Mouse (Mus musculus): ENCODE results near the gene Sarnp.

The Sarnp gene

DNA sequence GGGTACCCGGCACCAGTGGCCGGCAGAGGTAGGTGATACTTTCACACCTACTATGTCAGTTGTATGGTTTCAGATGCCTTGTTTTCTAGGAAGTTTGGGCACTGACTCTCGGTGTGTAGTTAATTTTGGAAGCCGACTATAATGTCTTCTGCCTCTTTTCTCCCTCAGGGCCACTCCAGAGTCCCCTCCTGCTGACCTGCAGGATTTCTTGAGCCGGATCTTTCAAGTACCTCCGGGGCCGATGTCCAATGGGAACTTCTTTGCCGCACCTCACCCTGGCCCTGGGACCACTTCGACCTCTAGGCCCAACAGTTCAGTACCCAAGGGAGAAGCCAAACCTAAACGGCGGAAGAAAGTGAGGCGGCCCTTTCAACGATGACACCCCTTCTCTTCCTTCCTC is at the start of gene Sarnp:
Gene Sarnp (plus strand): TSS at position 301 of the 400 bp plus-strand sequence.
- ATAC-seq (ENCODE audit: low TSS enrichment) = no peak

DNA sequence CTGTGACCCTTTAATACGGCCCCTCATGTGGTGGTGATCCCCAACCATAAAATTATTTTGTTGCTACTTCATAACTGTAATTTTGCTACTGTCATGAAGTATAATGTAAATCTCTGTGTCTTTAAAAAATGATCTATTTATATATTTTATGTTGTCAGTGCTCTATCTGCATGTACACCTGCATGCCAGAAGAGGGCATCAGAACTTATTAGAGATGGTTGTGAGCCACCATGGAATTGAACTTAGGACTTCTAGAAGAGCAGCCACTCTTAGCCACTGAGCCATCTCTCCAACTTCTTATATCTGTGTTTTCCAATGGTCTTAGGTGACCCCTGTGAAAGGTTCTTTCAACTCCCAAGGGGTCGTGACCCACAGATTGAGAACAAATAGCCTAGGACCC is 44.2 kb upstream of the Sarnp start:
- ATAC-seq (ENCODE audit: low TSS enrichment) = no peak

DNA sequence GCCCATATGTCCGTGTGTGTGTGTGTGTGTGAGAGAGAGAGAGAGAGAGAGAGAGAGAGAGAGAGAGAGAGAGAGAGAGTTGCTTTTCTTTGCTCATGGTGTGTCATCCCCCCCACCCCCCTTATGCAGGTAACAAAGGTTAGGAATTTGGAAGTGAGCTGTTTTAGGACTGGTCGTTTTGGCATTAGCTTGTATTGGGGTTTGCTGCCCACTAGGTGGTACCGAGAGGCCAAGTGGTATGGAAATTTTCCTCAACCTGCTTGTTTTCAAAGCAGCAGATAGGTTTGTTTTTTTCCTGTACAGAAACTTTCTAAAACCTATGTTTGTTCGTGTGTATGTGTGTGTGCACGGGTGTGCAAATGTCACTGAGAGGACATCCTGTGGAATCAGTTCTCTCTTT is 43.4 kb upstream of the Sarnp start:
- ATAC-seq (ENCODE audit: low TSS enrichment) = no peak

DNA sequence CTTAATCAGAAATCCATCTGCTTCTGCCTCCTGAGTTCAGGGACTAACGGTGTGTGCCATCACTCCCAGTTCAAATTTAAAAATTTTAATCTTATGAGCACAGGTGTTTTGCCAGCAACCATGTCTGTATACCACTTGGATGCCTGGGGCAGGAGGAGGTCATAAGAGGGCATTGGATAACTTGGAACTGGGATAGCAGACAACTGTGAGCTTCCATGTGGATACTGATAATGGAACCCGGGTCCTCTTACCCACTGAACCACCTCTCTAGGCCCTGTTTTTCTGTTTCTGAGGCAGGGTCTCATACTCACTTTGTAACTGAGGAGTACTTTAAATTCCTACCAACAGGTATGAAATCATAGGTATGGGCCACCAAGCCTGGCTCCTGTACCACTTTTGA is 38.7 kb upstream of the Sarnp start:
- ATAC-seq (ENCODE audit: low TSS enrichment) = no peak

DNA sequence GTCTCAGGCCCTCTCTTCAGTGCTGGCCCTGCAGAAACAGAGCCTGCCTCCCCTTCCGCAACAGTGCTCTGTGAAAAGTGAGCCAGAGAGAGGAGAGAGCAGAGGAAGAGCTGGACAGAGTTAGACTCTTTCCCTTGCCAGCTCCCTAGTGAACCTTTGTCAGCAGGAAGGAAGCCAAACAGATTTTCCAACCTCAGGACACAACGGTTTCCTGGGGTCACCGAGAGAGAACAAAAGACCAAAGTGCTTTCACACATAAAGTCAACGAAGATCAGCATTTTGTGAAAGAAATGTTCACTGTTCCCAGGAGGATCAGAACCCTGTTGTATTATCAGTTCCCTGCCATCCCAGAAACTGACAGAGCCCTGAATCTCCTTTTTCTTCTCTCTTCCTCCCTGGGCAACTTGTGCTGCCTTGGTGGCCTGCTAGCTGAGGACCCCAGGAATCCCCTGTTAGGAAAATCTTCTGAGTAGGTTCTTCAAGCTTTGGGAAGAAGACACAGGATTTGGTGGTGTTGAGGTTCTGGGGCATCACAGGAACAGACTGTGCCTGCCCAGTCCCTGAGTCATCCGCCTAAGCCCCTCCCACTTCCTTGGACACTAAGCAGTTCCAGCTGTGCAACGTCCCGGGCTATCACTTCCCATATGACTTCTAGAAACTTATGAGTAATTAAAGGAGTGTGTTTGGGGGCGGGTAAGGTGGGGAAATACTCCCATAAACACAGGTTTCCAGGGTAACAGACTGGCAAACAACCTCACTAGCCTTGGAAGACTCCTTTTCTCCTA is 37.9 kb upstream of the Sarnp start:
- no peak for ATAC-seq (ENCODE audit: low TSS enrichment)

DNA sequence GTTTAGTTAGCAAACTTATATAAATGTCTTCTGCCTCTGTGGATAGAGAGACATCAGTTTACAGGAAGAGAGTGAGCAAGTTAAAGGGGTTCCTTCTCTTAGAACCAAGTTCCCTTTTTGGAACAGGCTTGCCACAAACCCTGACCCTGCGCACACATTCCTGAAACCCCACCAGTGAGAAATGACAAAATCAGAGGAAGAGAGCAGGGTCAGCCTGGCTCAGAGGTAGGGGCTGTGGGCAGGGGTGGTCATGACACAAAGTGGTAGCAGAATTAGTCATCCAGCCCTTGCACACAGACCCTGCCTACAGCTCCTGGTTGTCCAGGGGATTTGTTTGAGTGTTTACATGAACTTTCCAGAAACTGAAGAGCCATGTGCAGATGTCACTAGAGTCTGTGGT is 36.9 kb upstream of the Sarnp start:
- ATAC-seq (ENCODE audit: low TSS enrichment) = no peak

DNA sequence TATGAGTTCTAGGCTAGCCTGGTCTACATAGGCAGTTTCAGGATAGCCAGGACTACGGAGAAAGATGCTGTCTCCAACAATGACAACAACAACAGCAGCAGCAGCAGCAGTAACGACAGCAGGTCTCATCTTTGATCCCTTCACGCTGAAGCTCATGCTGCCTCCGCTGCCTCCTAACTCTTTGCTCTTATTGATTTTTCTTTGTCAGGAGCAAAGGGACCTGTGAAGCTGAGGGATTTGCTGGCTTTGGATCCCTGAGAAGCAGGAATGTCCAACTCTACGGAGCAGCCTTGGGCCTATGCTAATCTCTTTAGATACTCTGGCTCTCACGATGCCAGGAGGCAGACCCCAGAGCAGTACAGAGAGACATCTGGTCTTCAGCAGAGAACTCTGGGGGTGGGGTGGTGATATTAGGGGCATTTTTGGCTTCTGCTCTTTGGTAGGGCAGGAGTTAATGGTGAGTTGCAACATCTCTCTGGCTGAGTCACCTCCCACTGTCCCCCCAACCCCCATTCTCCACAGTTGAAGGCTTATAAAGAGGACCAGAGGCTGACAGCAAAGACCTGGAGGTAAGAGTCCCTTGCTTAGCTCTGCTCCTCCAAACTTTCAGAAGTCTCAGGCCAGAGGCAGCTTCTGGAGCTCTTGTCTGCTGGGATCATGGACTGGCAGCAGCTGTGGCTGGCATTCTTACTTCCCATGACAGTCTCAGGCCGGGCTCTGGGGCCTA is 26.6 kb upstream of the Sarnp start, which contains the start of gene Mmp19:
Gene Mmp19 (plus strand): TSS at position 513 of the 727 bp plus-strand sequence.
- ATAC-seq (ENCODE audit: low TSS enrichment) = no peak

DNA sequence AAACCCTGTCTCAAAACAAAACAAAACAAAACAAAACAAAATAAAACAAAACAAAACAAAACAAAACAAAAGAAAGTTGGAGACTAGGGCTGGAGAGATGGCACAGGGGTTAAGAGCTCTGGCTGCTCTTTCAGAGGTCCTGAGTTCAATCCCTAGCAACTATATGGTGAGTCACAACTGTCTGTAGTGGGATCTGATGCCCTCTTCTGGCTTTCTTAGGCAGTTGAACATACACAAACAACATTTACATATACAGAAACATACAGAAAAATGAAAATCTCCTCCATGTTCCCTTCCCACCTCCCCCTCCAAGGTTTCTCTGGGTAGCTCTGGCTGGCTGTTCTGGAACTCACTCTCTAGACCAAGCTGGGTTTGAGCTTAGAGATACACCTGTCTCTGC is 25.1 kb upstream of the Sarnp start:
- no peak for ATAC-seq (ENCODE audit: low TSS enrichment)

DNA sequence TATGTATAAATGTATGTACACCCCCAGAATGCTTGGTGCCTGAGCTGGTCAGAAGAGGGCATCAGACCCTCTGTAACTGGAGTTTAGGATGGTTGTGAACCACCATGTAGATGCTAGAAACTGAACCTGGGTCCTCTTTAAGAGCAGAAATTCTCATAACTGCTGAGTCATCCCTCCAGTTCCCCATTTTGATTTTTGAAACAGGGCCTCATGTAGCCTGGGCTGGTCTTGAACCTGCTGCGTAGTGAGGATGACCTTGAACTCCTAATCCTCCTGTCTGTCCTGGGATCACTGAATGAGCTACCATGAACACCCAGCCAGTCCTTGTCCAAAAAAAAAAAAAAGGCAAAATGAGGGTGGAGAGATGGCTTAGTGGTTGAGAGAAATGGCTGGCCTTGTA is 23.9 kb upstream of the Sarnp start:
- no peak for ATAC-seq (ENCODE audit: low TSS enrichment)

DNA sequence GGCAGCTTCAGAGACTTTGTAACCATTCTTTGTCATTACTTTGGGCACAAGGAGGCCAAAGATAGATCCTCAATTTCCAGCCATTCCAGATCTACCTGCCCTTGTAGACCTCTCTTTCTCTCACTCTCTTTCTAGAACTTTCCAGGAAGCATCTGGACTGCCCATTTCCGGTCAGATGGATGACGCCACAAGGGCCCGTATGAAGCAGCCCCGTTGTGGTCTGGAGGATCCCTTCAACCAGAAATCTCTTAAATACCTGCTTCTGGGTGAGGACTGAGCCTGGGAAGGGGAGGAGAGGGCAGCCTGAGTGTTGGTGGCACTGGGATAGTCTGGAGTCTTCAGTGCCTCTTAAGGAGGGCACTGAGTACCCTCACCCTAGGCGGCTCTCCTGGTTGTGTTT is 22.7 kb upstream of the Sarnp start:
- no peak for ATAC-seq (ENCODE audit: low TSS enrichment)

DNA sequence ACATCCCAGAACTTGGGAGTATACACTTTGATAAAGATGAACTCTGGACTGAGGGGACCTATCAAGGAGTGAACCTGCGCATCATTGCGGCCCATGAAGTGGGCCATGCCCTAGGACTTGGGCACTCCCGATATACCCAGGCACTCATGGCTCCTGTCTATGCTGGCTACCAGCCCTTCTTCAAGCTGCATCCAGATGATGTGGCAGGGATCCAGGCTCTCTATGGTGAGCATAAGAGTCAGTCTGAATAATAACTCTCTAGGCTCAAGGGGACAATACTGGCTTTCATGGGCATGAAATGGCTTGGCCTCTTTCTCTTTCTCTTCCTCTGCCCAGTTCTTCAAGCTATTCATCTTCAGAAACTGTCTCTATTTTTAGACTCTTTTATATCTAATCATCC is 21.6 kb upstream of the Sarnp start:
- ATAC-seq (ENCODE audit: low TSS enrichment) = peak; percentile 27; the same call in 1 of the 2 replicates

DNA sequence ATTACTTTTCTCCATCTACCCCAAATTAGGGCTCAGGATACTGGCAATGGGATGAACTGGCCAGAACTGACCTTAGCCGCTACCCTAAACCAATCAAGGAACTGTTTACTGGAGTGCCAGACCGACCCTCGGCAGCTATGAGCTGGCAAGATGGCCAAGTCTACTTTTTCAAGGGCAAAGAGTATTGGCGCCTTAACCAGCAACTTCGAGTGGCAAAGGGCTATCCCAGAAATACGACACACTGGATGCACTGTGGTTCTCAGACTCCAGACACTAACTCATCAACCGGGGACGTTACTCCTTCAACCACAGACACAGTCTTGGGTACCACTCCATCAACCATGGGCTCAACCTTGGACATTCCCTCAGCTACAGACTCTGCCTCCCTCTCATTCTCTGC is 18.5 kb upstream of the Sarnp start:
- no peak for ATAC-seq (ENCODE audit: low TSS enrichment)

DNA sequence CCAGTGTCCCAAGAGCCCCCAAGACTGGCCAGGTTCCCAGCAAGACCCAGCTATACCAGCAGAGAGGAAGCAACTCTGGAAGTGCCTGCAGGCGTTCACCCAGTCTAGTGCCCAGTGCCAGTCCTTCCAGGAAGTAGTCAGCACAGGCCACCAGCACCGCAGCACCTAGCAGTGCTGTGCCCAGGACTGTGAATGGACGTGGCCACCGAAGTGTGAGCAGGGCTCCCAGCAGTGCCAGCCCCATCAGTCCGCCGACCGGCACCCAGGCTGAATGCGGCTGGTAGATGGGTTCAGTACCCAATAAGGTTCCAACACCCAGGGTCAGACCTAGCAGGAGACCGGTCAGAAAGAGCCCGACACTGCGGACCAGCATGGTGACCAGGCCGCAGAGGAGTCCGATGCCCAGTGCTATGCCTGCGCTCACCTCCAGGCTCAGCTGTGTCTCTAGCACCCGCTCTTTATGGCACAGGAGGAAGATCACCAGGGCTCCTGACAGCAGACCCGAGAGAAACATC is 15.1 kb upstream of the Sarnp start:
- ATAC-seq (ENCODE audit: low TSS enrichment) = no peak

DNA sequence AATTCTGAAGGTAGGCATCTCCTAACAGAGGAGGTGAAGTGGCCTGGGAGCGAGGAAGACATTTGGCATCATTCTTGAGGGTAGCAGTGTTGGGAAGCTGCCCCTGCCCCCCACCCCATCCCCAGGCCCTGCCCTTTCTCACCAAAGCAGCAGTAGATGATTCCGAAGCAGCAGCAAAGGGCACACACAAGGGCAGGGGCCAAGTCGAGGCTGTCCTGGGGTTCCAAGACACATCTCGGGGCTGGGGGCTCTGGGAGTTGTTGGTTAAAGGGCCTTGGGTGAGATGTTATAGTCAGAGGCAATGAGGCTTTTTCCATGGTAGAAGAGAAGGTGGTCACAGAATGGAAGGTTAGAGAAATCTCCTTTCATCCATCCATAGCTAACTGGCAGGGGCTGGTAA is 14.2 kb upstream of the Sarnp start:
- ATAC-seq (ENCODE audit: low TSS enrichment) = no peak

DNA sequence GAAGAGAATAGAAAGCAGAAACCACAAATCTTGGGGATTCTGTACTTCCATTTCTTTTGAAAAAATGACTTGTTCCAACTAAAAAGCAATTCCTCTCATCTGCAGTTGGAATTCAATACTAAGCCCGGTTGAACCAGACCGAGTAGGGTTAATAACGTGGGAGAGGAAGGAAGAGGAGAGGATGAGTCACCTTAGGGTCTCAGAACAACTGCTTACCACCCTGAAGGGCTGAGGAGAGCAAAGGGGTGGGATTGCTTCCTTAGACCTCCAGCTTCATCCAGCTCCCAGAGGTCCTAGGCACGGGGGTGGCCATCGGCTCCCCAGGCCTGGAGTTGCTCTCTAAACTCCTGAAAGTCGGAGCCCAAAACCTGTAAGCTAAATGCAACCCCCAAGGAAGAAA is 13.8 kb upstream of the Sarnp start:
- ATAC-seq (ENCODE audit: low TSS enrichment) = no peak

DNA sequence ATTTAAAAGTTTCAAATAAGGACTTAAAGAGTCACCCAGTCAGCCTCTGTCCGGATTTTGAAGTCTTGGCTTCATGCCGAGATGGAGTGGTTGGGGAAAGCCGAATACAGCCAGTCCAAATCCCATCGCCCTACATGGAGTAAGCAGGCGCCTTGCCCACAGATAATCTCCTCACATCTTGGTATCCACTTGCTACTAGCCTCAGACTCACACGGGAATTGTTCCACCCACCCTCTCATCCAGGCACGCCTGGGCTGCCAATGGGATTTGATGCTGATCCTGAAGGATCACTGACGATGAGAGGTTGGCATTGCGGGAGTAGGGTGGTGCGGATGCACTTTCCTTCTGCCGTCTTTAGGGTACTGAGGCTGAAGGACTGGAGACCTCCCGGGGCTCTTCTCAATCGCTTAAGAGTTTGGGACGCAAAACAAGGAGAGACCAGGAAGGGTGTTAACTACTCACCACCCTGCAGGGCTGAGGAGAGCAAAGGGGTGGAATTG is 13.3 kb upstream of the Sarnp start, which contains the start of gene Dnajc14:
Gene Dnajc14 (plus strand): TSS at position 292 of the 500 bp plus-strand sequence.
- peak; percentile 48 for ATAC-seq (ENCODE audit: low TSS enrichment)

DNA sequence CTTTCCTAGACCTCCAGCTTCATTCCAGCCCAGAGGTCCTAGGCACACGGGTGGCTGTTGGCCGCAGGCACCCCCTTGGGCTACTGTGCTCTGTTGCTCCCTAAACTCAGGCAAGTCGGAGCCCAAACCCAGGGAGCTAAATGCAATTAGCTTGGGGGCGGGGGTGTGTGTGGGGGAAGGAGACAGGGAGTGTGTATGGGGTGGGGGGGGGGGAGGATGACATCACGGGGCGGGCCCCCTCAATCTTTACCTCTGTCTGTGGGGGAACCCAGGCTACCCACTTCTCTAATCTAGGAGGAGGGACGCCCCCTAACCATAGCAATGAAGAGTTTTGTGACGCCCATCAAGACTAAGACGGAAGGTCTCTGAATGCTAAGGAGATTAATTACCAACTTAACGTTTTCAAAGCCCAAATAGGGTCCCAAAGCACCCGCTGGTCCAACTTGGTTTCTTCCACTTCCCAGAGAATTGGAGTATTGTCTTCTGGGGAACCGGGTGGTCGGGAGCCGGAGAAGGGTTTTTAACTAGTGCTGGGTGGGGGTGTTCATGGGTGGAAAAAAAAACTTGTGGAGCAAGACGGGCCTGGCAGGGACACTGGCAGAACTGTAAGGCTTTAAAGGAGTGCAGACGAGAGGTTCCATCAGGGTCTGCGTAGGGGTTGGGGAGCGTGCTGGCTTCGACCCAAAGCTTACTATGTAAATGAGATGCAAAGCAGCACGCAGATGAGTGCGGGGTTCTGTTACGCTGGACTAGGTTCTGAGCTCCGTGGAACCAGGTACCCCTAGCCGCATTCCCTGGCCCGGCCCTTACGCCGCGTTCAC is 12.7 kb upstream of the Sarnp start, which contains the start of gene Tmem198b:
Gene Tmem198b (minus strand): TSS at position 100 of the 821 bp plus-strand sequence.
- ATAC-seq (ENCODE audit: low TSS enrichment) = peak; percentile 46

DNA sequence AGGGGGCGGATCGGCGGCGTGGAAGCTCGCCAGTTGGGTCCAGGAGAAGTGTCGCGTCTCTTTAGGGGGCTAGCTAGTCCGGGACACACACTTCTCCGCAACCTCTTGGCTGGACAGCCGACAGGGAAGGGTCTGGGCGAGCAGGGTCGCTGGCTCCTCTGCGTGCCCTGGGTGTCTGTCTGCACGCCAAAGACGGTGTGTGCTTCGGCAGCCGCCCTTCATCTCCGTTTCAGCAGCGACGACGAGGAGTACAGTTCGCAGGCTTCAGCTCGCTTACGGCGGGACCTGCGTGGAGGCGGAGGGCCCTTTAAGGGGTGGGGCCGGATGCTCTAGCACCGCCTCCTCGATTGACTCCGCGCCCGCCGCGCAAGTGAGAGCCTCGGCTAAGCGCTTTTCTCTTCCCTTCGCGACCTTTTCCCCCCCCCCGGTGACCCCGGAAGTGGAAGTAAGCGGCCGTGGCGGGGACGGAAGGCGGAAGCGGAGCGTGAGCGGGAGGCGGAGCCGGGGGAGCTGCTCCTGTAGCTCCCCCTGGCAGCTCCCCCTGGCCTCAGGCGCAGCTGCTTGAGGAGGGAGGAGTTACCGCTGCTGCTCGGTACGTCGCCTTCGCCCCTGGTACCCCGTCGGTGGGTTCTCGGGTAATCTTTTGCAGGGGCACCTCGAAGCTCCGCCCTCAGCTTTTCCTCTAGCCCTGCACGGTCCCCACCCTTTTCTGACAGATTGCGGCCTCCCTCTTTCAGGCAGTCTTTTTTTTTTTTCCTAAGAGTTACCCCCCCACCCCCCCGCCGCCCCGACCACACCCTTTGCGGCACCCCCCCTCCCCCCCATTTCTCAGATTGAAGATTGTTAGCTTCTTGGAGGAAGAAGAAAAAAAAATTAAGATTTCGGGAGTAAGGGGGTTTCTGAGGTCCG is 11.8 kb upstream of the Sarnp start:
- ATAC-seq (ENCODE audit: low TSS enrichment) = peak; percentile 80

DNA sequence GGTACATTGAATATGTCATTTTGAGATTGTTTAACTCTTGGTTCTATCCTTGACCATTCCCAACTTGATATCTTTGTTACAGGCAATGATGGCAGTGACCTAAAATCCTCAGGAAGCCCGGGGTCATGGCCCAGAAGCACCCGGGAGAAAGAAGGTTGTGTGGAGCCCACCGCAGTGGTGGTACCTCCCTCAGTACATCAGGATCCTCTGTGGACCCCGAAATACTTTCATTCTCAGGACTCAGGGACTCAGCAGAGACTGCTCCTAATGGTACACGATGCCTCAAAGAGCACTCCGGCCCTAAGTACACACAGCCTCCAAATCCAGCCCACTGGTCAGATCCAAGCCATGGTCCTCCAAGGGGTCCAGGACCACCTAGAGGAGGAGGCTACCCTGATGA is 11.0 kb upstream of the Sarnp start:
- no peak for ATAC-seq (ENCODE audit: low TSS enrichment)

DNA sequence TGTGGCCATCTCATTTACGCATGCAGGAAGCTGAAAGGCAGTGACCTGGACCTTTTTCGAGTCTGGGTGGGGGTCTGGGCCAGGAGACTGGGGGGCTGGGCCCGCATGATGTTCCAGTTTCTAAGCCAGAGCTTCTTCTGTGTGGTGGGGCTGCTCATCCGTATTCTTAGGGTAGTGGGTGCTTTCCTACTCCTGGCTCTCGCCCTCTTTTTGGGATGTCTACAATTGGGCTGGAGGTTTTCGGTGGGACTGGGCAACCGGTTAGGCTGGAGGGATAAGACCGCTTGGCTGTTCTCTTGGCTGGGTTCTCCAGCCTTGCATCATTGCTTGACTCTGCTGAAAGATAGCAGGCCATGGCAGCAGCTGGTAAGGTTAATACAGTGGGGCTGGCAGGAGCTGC is 10.1 kb upstream of the Sarnp start:
- no peak for ATAC-seq (ENCODE audit: low TSS enrichment)

DNA sequence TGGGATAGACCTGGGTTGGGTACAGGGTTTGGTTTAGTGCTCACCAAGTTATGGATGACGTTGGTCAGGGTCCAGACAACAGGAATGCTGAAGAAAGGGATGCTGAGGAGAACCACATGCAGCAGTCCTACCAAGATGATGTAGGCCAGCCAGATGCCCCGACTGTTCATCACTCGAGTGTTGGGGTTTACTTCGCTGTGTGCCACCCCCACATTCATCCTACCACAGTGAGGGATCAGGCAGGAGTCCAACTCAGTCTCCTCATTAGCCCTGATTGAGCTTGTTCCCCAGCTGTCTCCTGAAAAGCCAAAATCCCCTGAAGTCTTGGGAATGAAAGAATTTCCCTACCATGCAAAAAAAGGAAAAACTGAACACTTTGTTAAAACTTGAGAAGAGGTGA is 3.1 kb downstream of the Sarnp start:
- ATAC-seq (ENCODE audit: low TSS enrichment) = no peak
